Comparison of ENCODE assay signal across 21 mouse cellular contexts in the genomic region with DNA sequence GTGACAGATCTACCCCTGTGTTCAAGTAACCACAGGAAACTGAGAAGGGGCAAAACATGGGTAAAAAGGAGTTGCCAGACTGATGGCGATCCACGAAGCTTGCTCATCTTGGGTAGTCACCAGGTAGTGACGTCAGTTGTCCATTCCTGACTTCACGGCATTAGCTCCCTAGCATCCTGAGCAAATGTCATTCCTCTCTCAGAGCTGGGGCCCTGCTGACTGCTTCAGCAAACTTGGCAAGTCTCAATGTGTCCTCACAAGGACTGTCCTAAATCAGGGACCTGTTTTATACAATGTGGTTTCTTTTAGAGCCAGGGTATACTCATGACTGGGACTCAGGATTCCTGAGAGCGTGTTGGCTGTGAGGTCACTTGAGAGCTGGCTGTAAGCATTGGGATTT.
"Had no signal": no experiment of that assay in that cellular context is flagged by ENCODE, and none has a peak within 500 bp of the region (broad histone marks: within the 10 kb centered on the region; RNA-seq: fewer than 3 reads in every experiment).

No protein-coding gene starts in this region.

- H3K27me3 ChIP-seq: neural tube, embryonic 15.5 days had no signal

- H3K27ac ChIP-seq: kidney, embryonic 15.5 days; left cerebral cortex, adult 2 months; liver, embryonic 12.5 days; liver, embryonic 15.5 days; lung, embryonic 15.5 days; neural tube, embryonic 12.5 days; neural tube, embryonic 15.5 days; stomach, embryonic 15.5 days had no signal

- H3K9me3 ChIP-seq: kidney, embryonic 15.5 days; liver, embryonic 12.5 days; liver, embryonic 15.5 days; lung, embryonic 15.5 days; neural tube, embryonic 12.5 days; neural tube, embryonic 15.5 days; stomach, embryonic 15.5 days had no signal

- H3K4me1 ChIP-seq: kidney, embryonic 15.5 days; liver, embryonic 12.5 days; liver, embryonic 15.5 days; lung, embryonic 15.5 days; megakaryocyte, embryonic 14.5 days; neural tube, embryonic 12.5 days; neural tube, embryonic 15.5 days; stomach, embryonic 15.5 days had no signal

- H3K4me3 ChIP-seq: kidney, embryonic 15.5 days; left cerebral cortex, adult 2 months; liver, embryonic 12.5 days; liver, embryonic 15.5 days; lung, embryonic 15.5 days; megakaryocyte, embryonic 14.5 days; neural tube, embryonic 12.5 days; neural tube, embryonic 15.5 days; stomach, embryonic 15.5 days had no signal

- H3K9ac ChIP-seq: kidney, embryonic 15.5 days; liver, embryonic 12.5 days; liver, embryonic 15.5 days; lung, embryonic 15.5 days; neural tube, embryonic 12.5 days; neural tube, embryonic 15.5 days; stomach, embryonic 15.5 days had no signal

- ATAC-seq: liver, embryonic 12.5 days had no signal

- H3K36me3 ChIP-seq: kidney, embryonic 15.5 days; liver, embryonic 12.5 days; liver, embryonic 15.5 days; lung, embryonic 15.5 days; neural tube, embryonic 12.5 days; neural tube, embryonic 15.5 days; stomach, embryonic 15.5 days had no signal

- H3K4me2 ChIP-seq: kidney, embryonic 15.5 days; liver, embryonic 12.5 days; liver, embryonic 15.5 days; lung, embryonic 15.5 days; midbrain, embryonic 11.5 days; neural tube, embryonic 12.5 days; neural tube, embryonic 15.5 days; stomach, embryonic 15.5 days had no signal

- DNase-seq: kidney, postnatal 10 days; kidney, postnatal 36 days; layer of hippocampus, postnatal 36 days; lung, adult 18-20 months; lung, postnatal 10 days; lung, postnatal 36 days; midbrain, embryonic 14.5 days; right cerebral cortex, adult 18-20 months; right cerebral cortex, postnatal 25 days; spleen, adult 18-20 months; thymus, postnatal 25 days had no signal
